Mouse (Mus musculus): Measurements from ENCODE around the gene Kcnh1.

DNA sequence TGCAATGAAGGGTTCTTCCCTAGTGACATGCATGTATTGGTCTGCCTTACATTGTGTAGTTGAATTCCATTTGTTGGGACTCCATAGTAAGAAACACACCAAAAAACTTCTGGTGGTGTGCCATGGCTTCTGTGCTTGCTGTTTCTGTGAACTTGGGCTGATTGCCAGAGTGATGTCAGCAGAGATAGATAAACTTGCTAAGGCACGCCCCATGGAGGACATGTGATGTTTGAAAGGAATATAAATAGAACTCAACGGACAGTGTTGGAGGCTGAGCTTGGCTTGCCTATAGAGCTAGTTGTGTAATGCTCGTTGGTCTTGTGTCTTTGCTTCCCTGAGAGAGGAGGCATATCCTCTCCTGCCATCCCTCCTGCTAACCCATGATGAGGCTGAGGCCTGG is 10.7 kb upstream of the Kcnh1 start:
- TF ChIP-seq ELF1 (IDR thresholded peaks at IDR 0.05; ENCODE audit: low read depth, low read length) (no peak), HCFC1 (IDR thresholded peaks at IDR 0.05; ENCODE audit: low read depth, low read length) (no peak), EP300 (IDR thresholded peaks at IDR 0.05; ENCODE audit: low read length) (no peak), E2F4 (IDR thresholded peaks at IDR 0.05; ENCODE audit: insufficient replicate concordance, low read depth, low read length) (no peak), KAT2A (IDR thresholded peaks at IDR 0.05; ENCODE audit: insufficient replicate concordance, low read length) (no peak)

All from CH12.LX (cell line).